Mouse (Mus musculus) v-Abl transformed pro-B cells (cell line): Measurements from ENCODE around the gene Tmem200b.

Experiments used
- in situ Hi-C, 2 experiments: fragments of 400-800 bp; cut with MboI; formaldehyde crosslinking; loops; one replicate each; pipeline ENCODE4 v1.15.1; 2025; ENCODE audit not compliant: unreplicated experiment in 2 of 2

The Tmem200b gene

DNA sequence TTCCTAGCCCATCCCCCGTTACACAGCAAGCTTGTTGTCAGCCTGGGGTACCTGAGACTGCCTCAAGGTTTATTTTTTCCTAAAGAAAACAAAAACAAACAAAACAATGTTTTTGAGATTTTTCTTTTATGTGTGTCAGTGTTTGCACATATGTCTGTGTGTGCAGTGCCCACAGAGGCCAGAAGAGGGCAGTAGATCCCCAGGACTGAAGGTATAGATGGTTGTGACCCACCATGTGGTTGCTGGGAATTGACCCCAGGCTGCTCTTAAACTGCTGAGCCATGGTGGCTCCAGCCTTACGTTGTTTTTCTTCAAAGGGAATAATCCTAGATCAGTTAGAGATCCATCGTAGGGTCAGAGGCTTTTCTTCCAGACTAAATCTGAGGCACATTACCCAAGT lies 13.7 kb upstream of the Tmem200b start:
- in situ Hi-C loops, result loop anchor here (5.0 kb wide), 2 partner anchors 169 to 174 kb away; partner anchors contain the start of gene Epb41 (in 1 of the 2)

DNA sequence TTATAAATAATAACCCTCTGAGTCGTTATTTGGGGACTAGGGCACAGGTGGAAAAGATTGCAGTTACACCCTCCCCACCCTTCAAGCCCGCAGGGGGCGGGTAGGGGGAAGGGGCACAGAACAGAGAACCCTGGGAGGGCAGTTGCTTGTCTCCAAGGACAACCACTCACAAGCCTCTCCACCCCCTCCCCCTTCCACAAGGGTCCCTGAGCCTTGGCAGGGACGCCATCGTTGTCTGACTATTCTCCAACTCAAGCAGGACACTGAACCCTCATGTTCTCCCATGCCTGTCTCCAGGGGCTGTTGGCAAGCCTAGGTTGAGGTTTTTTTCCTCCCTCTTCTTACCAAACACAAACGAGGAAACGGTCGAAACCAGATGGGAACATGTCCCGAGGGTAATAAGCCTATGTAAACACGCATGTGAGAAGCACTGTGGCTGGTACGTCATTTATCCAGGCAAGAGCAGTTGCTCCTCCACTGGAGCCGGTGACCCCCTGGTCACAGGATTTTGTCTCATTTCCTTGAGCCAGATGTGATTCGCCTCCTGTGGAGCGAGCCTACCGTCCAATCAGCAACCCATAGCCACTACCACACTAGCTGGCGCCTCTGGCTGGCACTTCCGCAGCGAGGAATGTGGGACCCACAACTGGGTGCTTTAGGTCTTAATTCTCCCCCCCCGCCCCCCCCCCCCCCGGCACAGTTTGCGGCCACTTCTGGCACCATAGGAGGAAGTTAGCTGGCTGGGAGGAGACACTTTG lies 11.2 kb upstream of the Tmem200b start:
- in situ Hi-C loops, result no loop called here

DNA sequence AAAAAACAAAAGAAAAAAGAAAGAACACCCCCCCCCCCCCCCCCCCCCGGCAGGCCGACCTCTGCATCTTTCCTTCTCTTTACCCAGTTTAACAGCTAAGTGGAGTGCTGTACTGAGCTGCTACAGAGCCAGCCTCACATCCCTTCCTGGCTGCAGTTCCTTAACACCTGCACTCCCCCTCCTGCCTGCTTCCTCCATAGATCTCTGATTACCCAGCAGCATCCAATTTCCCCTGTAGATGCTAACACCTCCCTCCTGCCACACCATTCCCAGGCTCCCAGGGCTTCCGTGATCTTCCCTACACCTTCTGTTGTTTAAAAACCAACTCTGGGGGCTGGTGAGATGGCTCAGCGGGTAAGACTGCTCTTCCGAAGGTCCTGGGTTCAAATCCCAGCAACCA lies 10.1 kb upstream of the Tmem200b start:
- in situ Hi-C loops, result no loop called here

DNA sequence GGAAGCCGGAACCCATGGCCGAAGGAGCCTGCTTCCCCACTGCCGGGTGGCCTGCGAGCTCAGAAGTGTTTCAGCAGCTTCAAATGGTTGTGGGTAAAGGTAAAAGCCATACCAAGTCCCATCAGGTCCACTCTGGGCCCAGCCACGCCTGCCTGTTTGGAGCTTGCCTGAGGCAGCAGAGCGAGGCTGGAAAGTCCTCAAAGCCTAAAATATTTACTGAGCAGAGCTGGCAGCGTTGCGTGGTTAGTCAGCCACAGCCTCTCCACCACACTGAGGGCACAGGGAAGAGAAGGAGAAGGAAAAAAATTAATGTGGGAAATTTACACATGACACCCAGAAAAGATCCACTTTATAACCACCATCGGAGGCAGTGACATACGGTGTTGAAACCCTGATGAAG lies 8.0 kb upstream of the Tmem200b start:
- in situ Hi-C loops, result no loop called here

DNA sequence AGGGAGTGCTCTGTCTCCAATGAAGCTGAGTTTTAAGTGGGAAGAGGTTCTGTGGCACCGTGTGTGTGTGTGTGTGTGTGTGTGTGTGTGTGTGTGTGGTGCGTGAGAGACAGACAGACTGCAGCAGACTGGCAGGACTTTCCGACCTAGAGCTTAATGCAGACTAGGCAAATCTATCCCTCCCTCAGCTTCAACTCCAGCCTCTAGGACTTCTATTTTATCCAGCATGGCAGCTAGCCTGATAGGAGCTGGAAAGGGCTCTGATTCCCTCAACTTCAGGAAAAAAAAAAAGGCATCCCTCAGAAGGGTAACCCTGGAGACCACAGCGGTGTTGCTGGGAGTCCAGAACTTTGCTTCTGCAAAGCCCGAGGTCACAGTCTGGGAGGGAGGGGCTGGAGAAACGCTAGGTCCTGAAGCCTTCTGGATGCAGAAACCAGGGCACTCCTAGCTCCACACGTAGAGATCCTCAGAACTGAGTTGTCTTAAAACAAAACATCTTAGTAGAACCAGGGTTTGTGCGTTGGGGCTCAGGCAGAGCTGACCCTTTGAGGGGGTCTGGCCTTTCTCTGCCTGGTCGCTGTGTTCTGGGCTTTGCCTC lies 7.4 kb upstream of the Tmem200b start:
- in situ Hi-C loops, result no loop called here

DNA sequence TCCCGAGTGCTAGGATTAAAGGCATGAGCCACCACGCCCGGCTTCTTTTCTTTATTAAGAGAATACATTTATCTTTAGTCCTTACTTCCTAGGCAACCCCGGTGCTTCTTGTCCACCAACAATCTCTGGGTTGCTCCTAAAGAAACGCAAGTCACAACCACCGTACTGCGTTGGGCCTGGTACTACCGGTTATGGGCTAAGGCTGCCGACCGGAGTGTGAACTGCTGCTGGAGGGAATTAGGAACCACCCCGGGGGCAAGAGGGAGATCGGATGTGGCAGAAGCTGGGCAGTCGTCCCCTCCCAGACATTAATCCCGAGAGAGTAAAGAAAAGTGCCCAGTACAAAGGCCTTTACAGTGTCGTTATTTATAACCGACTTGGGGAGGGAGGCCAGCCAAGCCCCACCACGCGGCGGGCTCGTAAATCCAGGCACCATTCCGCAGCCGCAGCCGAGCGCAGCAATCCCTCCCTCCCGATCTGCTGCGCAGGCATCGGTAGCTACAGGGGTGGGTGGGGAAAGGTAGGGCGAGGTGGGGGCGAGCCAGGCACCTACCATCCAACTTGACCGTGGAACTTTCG lies 6.6 kb upstream of the Tmem200b start:
- in situ Hi-C loops, result no loop called here

DNA sequence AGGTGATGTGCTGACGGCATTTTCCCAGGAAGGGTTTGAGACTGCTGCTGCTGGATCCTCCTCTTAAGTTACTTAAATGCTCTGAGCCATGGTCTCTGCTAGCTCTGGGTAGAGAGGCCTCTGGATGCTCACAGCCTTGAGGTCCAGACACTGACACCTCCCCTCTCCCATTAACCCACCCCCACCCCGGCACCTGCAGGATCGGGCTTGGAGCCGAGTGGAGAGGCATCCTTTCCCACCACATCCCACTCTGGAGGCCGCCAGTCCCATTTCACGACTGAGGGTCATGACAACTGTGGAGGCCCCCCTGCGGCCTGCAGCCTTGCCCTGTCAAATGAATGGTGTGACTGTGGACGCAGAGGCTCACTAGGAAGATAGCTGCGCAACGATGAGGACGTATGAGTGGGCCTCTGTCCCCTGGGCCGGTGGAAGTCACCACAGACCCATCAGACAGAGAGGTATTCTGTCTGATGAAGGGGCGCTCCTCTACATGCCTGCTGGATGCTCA lies 5.7 kb upstream of the Tmem200b start:
- in situ Hi-C loops, result no loop called here

DNA sequence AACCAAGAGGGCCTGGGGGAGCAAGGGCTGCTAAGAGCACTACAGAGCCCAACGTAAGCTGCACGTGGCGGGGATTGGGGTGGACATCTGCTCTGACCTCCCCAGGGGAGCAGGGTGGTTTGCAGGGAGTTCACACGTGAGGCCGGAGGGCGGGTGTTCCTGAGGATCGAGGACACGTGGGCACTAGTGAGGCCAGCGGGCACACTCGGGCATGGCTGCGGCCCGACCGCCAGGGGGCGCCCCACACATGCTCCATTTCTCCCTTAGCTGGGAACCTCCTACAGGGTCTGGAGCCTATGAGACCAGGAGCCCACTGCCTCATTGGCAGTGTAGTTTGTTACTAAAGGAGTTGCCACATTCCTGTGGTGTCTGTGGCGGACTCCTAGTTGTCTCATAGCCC lies 5.1 kb upstream of the Tmem200b start:
- in situ Hi-C loops, result no loop called here

DNA sequence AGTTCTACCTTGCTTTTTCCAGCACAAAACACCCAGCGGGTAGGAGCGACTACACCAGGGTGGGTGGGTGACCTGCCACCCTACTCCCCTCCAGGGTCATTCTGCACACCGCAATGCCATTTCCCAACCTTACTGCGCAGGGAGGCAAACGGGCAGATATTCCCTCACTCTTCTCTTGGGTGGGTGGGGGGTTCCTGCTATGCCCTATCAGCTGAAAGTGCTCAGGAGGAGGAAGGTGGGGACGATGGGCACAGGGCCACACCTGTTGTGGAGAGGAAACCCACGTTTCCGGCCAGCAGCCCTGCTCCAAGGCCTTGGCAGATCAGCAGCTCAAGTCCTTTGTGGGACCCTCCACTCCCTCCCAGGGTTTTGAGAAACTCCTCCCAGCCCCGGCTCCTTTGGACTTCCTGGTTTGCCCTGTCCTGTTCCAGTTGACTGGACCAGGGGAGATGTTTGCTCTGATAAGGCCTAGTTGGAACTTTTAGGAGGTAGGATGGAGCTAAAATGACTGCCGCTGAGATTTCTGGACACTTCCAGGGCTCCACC lies 4.5 kb upstream of the Tmem200b start:
- in situ Hi-C loops, result no loop called here

DNA sequence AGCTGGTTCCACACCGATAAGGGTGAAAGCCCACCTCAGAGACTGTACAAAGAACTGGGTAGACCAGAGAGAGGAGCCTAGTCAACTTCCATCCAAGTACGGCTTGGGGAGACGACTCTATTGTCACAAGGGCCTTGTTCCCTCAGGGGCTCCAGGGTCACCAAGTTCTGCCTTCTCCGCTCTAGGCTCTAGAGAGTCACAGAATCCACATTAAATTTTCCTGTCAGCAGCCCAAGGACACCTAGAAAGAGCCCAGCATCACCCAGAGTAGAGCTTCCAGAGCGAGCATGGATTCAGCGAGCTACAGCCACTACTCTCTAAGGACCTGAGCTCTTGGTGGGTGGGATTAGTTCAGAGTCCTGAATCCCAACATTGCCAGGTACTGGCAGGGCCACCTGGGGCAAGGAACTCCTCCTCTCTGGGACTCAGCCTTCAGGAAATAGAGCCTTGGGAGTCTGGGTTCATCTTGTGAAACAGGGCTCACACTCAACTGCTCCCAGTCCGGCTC lies 3.5 kb upstream of the Tmem200b start:
- in situ Hi-C loops, result no loop called here

DNA sequence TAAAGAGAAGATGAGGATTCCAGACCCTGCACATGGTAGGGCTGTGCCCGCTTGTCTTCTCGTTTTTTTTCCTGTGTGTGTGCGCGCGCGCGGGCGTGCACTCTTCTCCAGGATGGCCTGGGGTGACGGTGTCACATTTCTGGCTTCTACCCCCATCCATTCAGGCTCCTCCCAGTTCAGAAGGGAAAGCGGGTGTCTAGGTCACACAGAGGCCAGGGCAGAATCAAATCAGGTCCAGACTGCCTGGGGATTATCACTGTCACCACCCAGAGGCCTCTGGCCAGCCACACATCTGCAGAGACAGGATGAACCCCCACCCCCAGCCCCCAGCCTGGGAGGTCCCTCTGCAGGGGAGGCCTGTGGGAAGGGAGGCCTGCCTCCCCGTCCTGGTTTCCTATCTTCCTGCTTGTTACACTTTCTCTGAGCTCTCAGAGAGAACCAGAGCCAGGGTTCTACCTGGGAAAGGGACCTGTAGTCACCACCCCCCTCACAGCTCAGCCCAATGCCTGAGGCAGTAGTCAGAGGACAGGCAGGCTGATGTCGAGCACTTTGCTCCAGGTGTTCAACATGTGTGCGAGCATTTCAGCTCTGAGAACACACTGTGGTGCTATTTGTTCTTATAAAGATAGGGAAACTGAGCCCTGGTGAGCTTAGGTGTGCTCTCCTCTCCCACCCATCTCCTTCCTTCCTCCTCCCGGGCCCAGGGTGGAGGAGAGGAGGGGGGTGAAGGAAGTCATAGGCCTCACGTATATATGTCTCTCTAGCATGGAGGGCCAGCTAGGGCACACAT lies 2.7 kb upstream of the Tmem200b start:
- in situ Hi-C loops, result no loop called here

DNA sequence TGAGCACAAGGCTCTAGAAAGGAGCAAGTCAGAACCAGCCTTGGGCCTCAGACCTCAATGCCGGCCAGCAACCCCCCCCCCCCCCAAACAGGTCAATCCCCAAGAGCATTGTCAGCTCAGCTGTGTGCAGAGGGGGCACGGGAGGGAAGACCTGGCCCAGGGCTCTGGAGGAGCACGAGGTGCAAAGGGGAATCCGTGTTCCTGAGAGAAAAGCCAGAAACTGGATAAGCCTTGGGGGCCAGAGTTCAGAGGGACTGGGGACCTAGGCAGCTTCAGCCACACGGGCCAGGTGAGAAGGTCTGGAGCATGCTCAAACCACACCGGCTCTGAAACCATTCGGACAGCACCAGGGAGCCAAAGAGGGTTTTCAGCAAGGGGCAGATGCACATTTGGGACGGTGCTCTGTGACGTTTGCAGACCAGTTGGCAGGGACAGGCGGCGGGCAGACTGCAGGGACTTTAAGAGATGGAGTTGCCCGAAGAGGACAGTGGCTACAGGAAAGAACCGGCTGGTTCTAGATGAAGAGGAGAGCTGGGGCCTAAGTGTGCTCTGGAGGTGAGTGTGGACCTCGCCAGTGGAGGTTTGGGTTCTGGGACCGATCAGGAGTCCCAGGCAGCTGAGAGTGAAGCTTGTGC lies 1.9 kb upstream of the Tmem200b start:
- in situ Hi-C loops, result no loop called here

DNA sequence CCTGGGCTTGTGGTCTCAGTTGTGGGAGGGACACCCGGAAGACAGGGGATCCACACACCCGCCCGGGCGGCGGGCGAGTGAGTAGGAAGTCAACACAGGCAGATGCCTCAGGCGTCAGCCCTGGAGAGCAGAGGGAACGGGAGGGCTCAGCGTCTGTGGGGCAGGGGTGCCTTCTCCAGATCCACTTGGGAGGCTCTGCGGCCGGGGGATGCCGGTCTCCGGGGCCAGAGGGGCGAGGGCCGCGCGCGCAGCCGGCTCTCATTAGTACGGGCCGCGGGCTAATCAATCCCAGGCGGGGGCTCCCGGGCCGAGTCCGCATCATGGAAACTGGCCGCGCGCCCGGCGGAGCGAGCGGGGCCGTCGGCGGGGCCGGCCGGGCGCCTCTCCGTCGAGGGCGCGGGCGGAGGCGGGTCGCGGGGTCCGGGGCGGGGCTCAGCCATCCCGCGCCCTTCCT lies 1.4 kb upstream of the Tmem200b start:
- in situ Hi-C loops, result no loop called here

DNA sequence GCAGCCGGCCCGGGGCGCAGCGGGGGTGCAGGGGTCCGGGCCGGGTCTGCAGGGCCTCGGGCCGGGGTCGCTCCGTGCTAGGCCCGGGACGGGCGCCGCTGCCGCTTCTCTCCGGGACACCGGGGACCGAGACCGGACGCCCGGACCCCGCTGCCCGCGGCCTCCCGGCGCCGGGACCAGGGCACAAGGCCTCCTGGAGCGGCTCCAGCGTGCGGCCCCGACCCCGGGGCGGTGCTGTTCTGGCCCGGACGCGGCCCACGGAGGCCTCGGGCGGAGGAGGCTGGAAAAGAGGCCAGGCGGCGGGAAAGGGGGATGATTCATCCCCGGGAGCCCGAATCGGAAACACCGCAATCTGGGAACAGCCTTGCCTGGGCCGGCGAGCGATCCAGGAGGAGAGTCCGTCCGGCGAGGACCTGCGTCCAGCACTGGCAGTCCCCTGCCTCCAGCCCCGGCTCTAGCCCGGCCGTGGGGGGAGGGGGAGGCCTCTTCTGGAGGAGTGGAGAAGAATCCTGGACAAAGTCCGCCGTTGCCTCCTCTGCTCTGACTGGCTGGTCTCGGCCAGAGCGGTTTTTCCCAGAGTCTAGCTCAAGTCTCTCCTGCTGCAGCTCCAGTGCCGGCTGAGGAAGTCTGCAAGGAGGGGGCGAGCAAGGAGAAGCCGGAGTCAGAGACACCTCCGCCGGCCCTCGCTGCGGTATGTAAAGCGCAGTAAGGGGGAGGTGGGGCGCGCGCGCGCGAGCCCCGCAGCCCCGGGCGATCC lies 798 bp upstream of the Tmem200b start:
- in situ Hi-C loops, result no loop called here

DNA sequence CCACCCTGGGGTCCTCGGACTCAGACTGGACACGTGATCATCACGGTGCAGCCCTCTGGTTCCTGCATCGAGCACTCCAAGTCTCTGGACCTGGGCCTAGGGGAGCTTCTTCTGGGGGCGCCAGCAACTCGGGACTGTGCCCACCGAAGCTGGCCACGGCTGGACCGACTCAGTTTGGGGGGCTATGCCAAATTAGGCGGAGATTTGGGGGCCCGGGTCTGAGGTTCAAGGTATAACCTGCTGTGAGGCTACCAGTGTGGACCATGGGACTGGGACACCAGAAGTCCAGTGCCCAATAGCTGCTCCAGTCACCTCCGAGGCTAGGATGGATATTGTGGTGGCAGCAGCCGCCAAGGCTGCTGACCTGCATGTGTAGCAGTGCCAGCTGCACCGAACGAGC lies 833 bp downstream of the Tmem200b start:
- in situ Hi-C loops, result no loop called here

DNA sequence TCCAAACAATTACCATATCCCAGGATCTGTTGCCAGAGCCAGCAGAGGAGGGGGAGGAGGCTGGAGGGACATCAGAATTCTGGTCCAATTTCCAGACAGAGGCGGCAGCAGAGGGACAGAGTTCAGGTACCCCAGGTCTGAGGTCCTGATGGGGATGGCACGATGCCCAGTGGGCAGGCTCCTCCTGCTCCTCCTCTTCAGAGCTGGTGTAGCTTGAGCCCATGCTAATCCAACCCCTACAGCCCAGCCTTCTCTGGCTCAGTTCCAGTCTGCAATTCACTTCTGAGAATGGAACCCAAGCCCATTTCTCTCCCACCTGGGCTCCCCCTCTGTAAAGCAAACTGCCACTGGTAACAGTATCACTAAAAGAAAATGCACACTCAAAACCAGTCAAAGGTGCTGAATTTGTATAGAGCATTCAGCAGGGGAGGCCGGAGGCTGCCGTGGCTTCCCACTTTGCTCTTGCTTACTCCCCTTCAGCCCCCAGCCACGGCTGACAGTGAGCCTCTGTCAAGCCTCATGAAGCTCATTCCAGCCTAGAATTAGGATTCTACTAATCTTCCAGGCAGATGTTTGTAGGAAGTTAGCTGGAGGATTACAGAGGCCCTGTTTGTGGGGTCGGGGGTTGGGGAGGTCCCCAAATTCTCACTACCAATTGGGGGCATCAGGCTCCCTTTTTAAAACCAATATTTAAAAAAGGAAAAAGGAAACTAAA lies 2.7 kb downstream of the Tmem200b start:
- in situ Hi-C loops, result no loop called here

DNA sequence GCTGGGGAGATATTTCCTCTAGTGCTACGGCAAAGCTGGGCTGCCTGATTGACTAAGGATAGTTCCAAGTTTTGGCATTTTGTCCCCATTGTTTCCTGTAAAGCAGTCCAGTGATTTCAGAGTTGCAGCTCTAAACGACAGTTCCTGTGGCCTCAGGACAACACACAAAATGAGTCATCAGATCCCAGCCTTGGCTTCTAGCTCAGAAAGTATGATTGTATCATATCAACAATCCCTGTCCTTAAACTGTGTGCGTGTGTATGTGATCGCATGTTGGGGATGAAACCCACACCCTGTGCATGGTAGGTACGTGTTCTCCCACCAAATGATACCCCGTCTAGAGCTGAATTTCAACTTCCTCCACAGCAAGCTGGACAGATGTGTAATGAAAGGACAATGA lies 7.6 kb downstream of the Tmem200b start:
- in situ Hi-C loops, result loop anchor here in 1 of 2 experiments (5.0 kb wide), 1 partner anchor 38 kb away; no protein-coding TSS in a partner anchor

DNA sequence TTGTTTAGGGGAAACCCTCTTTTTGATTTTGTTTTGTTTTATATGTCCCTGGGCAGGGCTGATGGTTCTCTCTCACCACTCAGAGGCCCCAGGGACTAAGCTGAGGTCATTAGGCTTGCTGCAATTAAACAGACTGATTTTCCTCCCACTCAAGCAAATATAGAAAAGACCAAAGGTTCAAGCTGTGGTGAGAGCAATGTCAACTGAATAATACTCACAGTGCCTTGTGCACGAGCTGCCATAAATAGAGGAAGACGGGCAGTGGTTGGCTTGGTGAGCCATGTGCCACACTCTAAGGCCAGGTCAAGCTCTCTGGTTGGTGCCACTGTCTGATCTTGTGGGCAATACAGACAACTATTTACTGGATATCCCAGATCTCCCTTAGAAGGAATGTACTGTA lies 17.9 kb downstream of the Tmem200b start:
- in situ Hi-C loops, result no loop called here

DNA sequence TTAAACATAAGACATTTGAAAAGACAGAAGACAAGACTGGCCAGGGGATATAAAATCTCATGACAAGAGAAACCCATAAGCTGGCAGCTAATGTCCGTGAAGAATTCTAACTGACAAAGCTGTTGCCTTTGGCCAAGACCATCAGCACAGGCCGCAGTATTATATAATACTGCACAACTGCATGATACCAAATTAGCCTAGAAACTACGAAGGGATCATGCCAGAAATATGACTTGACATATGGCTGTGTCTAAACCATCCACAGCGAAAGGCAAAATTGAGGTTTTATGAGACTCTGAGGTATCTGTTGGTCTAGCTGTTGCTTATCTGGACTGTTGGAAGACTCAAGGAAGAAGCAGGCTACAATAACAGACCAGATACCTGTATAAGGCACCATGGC lies 19.3 kb downstream of the Tmem200b start:
- in situ Hi-C loops, result no loop called here
